Mouse (Mus musculus) liver, embryonic 12.5 days (tissue): Measurements from ENCODE around the gene Zfp874b. TPM values are rescaled to one million over a fixed set of nuclear protein-coding genes. Genes with fewer than 3 reads are reported as not detected.
"Not testable (repeated sequence)": the region's sequence is repeated elsewhere in the genome, so short reads cannot be mapped to it uniquely, and the experiment has no call there.

Experiments used
- ATAC-seq: fragments of 200-750 bp; cut with Nextera tagmentation; 2 replicates; pipeline ENCODE4 v1.8.0; 2017; ENCODE audit warnings: moderate number of reproducible peaks, mild to moderate bottlenecking, moderate library complexity
- H3K27ac ChIP-seq: fragments of 300-500 bp; sonication (generic); 2 replicates; pipeline ENCODE4 v1.5.1; 2016; ENCODE audit warnings: mild to moderate bottlenecking
- H3K27me3 ChIP-seq: fragments of 300-500 bp; sonication (generic); replicated peaks from 2 replicates; pipeline ENCODE4 v1.6.1; 2016; ENCODE audit warnings: mild to moderate bottlenecking, moderate library complexity
- H3K36me3 ChIP-seq: fragments of 300-500 bp; sonication (generic); 2 replicates; pipeline ENCODE4 v1.6.1; 2016; ENCODE audit warnings: mild to moderate bottlenecking, moderate library complexity
- H3K4me1 ChIP-seq: fragments of 300-500 bp; sonication (generic); 2 replicates; pipeline ENCODE4 v1.6.1; 2016
- H3K4me2 ChIP-seq: fragments of 300-500 bp; sonication (generic); 2 replicates; pipeline ENCODE4 v1.6.1; 2016; ENCODE audit warnings: mild to moderate bottlenecking, moderate library complexity
- H3K4me3 ChIP-seq: fragments of 300-500 bp; sonication (generic); 2 replicates; pipeline ENCODE4 v1.5.1; 2016; ENCODE audit warnings: mild to moderate bottlenecking, moderate library complexity
- H3K9ac ChIP-seq: fragments of 300-500 bp; sonication (generic); 2 replicates; pipeline ENCODE4 v1.6.1; 2016; ENCODE audit warnings: mild to moderate bottlenecking, moderate library complexity
- H3K9me3 ChIP-seq: fragments of 300-500 bp; sonication (generic); replicated peaks from 2 replicates; pipeline ENCODE4 v1.6.1; 2016; ENCODE audit warnings: mild to moderate bottlenecking, moderate library complexity
- WGBS: fragments of 180-500 bp; shearing (Covaris S2); methylation state at CpG from one replicate; pipeline ENCODE4 v1.1.7; 2016; ENCODE audit not compliant: insufficient replicate concordance; 5-methylcytosine and 5-hydroxymethylcytosine counted together
- polyA plus RNA-seq: library from polyadenylated mRNA; unstranded; fragments of >200 nt; fragmentation: Nextera tagmentation; extraction: Ambion mirVana; gene quantifications from 2 replicates; pipeline ENCODE4 v1.2.1, GENCODE M21; 2016

Zfp874b gene
- polyA plus RNA-seq: 1.9 and 3.3 TPM in 2 replicates

DNA sequence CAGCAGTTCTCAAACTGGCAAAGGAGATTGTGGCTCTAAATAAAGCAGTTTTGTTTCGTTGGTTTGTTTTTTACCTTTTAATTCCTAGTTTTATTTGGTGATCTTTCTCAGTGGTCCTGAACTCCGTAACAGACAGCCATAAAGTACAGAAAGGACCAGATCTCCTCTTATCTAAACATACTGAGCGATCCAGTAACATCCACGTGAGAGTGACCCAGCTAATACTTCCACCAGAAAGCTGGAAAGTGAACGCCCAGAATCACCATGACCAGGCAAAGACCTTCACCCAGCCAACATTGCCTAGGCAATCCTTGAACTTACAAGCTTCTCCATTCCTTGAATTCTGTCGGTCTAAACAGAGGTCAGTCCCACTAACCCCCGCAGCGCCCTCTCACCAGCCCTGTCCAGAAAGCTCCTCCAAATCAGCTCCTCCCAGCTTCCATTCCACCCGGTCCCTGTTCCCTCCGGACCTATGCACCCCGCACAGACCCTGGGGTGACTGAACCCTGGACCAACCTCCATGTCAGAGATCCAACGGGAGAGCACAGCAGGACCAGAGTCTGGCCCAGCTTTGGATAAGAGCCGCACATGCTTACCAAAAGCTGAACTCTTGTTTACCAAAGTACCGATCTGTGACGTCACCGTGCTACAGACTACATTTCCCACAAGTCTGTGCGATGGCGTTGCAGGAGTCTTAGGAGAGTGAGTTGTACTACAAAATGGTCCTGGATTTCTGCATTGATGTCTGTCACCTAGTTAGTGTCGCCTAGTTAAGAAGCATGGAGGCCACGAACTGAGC is at the start of gene Zfp874b:
Gene Zfp874b, minus strand, starts transcription at position 634 of the 799 bp plus-strand sequence.
- ATAC-seq: peak; percentile 94
- H3K4me3 ChIP-seq: peak within 1 kb of the TSS; percentile 73
- H3K9ac ChIP-seq: peak within 1 kb of the TSS; percentile 80
- WGBS: 2% methylated on average over 20 of the region's 20 CpGs
- no peaks in the 10 kb centered on the region for H3K9me3 ChIP-seq
- H3K4me1 ChIP-seq: peaks cover 9% of the 10 kb centered on the region
- H3K27me3 ChIP-seq: no peaks in the 10 kb centered on the region
- H3K27ac ChIP-seq: peak within 1 kb of the TSS; percentile 84
- H3K4me2 ChIP-seq: peak within 1 kb of the TSS; percentile 77
- peaks cover 9% of the 10 kb centered on the region; the same call in 1 of the 2 replicates for H3K36me3 ChIP-seq

DNA sequence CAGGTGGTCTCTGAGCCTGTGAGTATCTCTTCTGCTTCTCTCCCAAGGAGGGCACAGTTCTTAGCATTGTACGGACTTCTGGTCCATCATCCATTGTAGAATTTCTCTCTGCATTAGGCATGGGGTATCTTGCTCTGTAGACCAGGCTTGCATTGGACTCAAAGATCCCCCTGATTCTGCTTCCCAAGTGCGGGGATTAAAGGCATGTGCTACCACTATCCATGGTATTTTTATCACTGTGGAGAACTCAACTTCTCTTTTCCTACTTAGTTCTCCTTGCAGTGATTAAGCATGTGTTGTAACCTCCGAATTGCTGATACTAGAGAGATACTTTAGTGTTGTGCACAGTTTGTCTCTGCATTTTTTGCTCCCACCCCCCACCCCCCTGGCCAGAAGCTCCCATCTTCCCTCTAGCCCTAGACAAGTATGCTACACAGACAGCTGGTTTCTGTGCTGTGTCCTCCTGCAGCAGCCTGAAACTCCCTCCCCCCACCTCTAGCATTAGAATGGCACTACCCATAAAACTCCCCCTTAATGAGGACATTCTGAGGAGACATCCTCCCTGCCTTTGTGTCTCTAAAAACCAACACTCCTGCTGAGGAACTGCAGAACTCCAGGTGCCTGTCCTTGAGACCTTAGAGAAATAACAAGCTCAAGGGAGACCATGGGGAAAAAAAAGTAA is 43.1 kb upstream of the Zfp874b start:
- H3K27me3 ChIP-seq: no peaks in the 10 kb centered on the region
- H3K4me3 ChIP-seq: no peak overlapping the region
- no peak for ATAC-seq
- H3K9me3 ChIP-seq: no peaks in the 10 kb centered on the region
- WGBS: 63% methylated on average over 3 of the region's 3 CpGs
- 0 out of 2 replicates have a peak, but pooled peaks cover 3% of the 10 kb centered on the region for H3K36me3 ChIP-seq
- no peak overlapping the region for H3K9ac ChIP-seq
- H3K27ac ChIP-seq: no peak overlapping the region
- peaks cover 25% of the 10 kb centered on the region for H3K4me1 ChIP-seq
- H3K4me2 ChIP-seq: no peak overlapping the region

DNA sequence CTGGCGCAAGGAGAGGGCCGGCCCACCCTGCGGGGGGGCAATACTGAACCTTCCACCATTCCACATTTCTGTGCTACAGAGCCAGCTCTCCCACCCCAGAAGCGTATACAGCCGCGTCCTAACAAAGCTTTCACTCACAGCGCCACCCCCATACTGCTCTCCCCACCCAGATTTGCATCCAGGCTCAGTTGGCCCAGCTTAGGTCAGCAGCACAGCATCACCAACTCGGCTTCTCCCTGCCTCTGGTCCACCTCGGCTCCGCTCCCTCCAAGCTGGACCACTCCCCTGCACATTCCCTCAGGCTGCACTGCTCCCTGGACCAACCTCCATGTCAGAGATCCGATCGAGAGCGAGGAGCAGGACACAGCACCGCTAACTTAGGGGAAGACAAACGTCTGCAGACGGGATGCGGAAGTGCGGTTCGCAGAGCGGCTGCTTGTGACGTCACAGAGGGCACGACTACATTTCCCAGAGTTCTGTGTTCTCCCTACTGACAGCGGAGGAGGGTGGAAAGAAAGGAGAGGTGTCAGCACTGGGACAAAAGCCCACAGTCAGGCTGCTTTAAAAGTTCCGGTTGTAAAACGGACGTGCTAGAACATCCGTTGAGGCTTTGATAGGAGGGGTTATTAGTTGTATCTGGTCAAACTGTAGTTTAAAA is 41.8 kb upstream of the Zfp874b start, which contains the start of the genes Gm26965 and Zfp87:
Gene Gm26965, minus strand, starts transcription at position 399 of the 658 bp plus-strand sequence.
Gene Zfp87, minus strand, starts transcription at position 425 of the 658 bp plus-strand sequence.
- WGBS: under 1% methylated on average over 27 of the region's 27 CpGs
- H3K27me3 ChIP-seq: no peaks in the 10 kb centered on the region
- peak within 1 kb of the TSS; percentile 81 for H3K27ac ChIP-seq
- peaks cover 10% of the 10 kb centered on the region for H3K36me3 ChIP-seq
- H3K4me1 ChIP-seq: peaks cover 25% of the 10 kb centered on the region
- H3K4me2 ChIP-seq: peak within 1 kb of the TSS; percentile 89
- peak within 1 kb of the TSS; percentile 81 for H3K4me3 ChIP-seq
- H3K9ac ChIP-seq: peak within 1 kb of the TSS; percentile 79
- no peaks in the 10 kb centered on the region for H3K9me3 ChIP-seq
- peak; percentile 99 for ATAC-seq

- H3K9ac ChIP-seq: no peak overlapping the region
- no peaks in the 10 kb centered on the region for H3K27me3 ChIP-seq
- H3K4me2 ChIP-seq: peak overlapping the region; percentile 78; the same call in 1 of the 2 replicates
- whole genome bisulfite sequencing: 57% methylated on average over 1 of the region's 1 CpGs
- no peak overlapping the region for H3K4me3 ChIP-seq
- peaks cover 10% of the 10 kb centered on the region for H3K36me3 ChIP-seq
- no peak; the same call in 1 of the 2 replicates for ATAC-seq
- H3K27ac ChIP-seq: no peak overlapping the region
- H3K9me3 ChIP-seq: no peaks in the 10 kb centered on the region
- peaks cover 9% of the 10 kb centered on the region for H3K4me1 ChIP-seq
These were observed 16.9 kb upstream of the Zfp874b start for GRCm38 (mm10) chr13:67500908-67501307.

DNA sequence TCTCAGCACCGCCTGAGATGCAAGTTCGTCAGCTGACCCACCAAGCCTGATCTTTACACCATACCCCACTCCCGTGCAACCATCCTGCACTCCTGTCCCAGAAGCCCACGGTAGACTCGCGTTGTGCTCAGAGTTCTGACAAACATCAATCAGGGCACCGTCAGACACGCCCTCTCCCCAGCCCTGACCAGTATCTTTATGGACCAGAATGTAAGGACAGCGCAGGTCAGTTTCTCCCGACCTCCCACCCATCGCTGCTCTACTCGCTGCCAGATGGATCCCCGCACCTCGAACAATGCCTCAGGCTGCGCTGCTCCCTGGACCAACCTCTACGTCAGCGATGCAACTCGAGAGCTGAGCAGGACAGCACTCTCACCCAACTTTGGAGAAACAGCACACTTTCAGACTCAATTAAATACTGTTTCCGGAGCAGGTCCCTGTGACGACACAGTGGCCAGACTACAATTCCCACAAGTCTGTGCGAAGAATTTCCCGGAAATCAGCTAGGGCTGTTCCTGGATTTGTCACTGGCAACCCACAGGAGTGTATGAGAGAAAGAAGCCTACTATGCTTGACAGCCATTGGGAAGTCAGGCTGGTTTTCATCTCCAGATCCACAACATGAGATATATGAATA is 16.1 kb upstream of the Zfp874b start, which contains the start of gene Zfp58:
Gene Zfp58, minus strand, starts transcription at position 472 of the 636 bp plus-strand sequence.
- Histone ChIP-seq H3K9me3 (no peaks in the 10 kb centered on the region), H3K4me1 (peaks cover 9% of the 10 kb centered on the region), H3K9ac (peak within 1 kb of the TSS; percentile 69), H3K27me3 (no peaks in the 10 kb centered on the region), H3K27ac (peak within 1 kb of the TSS; percentile 60; the same call in 1 of the 2 replicates), H3K4me2 (peak within 1 kb of the TSS; percentile 78), H3K36me3 (peaks cover 14% of the 10 kb centered on the region), H3K4me3 (peak within 1 kb of the TSS; percentile 73)
- 1% methylated on average over 22 of the region's 22 CpGs for WGBS
- peak; percentile 93 for ATAC-seq

DNA sequence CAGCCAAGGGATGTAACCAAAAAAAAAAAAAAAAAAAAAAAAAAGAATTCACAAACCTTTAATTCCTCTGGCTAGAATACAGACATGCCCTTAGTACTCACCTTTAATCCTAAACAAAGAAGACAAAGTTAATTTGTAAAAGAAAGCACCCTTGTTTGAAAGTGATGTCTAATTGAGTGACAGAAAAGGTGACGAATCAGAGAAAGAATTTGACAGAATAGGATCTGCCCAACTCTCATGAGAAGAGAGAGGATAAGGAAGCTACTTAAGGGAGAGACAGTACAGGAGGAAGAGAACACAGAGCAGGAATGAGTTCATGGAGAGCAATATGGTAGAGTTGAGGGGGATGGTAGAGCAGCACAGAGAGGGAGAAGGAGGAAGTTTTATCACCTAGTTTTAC is 11.6 kb upstream of the Zfp874b start:
- H3K36me3 ChIP-seq: peaks cover 57% of the 10 kb centered on the region
- H3K4me2 ChIP-seq: no peak overlapping the region
- WGBS: 70% methylated on average over 1 of the region's 1 CpGs
- no peak overlapping the region for H3K9ac ChIP-seq
- ATAC-seq: no peak
- peaks cover 12% of the 10 kb centered on the region for H3K9me3 ChIP-seq
- peaks cover 9% of the 10 kb centered on the region for H3K4me1 ChIP-seq
- no peak overlapping the region for H3K4me3 ChIP-seq
- H3K27ac ChIP-seq: no peak overlapping the region
- no peaks in the 10 kb centered on the region for H3K27me3 ChIP-seq

DNA sequence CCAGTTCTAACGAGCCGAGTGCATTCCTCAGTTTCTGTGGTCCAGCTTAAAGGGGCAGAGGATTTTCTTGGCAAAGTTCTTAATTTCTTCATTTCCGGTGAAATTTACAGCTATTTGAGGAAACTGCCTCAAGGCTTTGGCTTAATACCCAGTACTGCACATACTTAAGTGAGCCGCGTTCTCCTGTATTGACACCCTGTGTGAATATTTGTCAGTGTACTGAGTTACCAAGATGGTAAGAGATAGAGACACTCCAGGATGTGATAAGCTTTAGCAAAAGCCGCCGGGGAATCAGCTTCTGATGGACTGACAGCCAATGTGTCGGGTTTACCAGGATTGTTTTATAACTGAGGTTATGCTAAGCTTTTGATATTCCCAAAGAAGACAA is 360 bp upstream of the Zfp874b start:
- Histone ChIP-seq H3K4me2 (peak overlapping the region; percentile 77), H3K9ac (peak overlapping the region; percentile 80), H3K27me3 (no peaks in the 10 kb centered on the region), H3K4me1 (peaks cover 9% of the 10 kb centered on the region), H3K9me3 (no peaks in the 10 kb centered on the region), H3K36me3 (peaks cover 14% of the 10 kb centered on the region; the same call in 1 of the 2 replicates), H3K4me3 (peak overlapping the region; percentile 73), H3K27ac (peak overlapping the region; percentile 84; the same call in 1 of the 2 replicates)
- WGBS: 21% methylated on average over 8 of the region's 8 CpGs
- ATAC-seq: peak; percentile 31; the same call in 1 of the 2 replicates

GRCm38 (mm10) chr13:67481528-67481927 is 2.5 kb downstream of the Zfp874b start:
- H3K27ac ChIP-seq: no peak overlapping the region
- no peak overlapping the region for H3K4me3 ChIP-seq
- H3K4me2 ChIP-seq: no peak overlapping the region
- H3K9ac ChIP-seq: no peak overlapping the region
- no peaks in the 10 kb centered on the region for H3K27me3 ChIP-seq
- 64% methylated on average over 4 of the region's 4 CpGs for WGBS
- H3K4me1 ChIP-seq: peaks cover 9% of the 10 kb centered on the region
- H3K9me3 ChIP-seq: no peaks in the 10 kb centered on the region
- no peak for ATAC-seq
- H3K36me3 ChIP-seq: peaks cover 16% of the 10 kb centered on the region

GRCm38 (mm10) chr13:67469274-67469673 is 14.8 kb downstream of the Zfp874b start:
- Histone ChIP-seq H3K4me2 (no peak overlapping the region), H3K4me1 (no peaks in the 10 kb centered on the region), H3K9ac (no peak overlapping the region), H3K36me3 (peaks cover 35% of the 10 kb centered on the region), H3K27ac (no peak overlapping the region), H3K27me3 (no peaks in the 10 kb centered on the region), H3K4me3 (no peak overlapping the region), H3K9me3 (0 out of 2 replicates have a peak, but pooled peaks cover 3% of the 10 kb centered on the region)
- WGBS: 76% methylated on average over 3 of the region's 3 CpGs
- ATAC-seq: peak; percentile 46; the same call in 1 of the 2 replicates

DNA sequence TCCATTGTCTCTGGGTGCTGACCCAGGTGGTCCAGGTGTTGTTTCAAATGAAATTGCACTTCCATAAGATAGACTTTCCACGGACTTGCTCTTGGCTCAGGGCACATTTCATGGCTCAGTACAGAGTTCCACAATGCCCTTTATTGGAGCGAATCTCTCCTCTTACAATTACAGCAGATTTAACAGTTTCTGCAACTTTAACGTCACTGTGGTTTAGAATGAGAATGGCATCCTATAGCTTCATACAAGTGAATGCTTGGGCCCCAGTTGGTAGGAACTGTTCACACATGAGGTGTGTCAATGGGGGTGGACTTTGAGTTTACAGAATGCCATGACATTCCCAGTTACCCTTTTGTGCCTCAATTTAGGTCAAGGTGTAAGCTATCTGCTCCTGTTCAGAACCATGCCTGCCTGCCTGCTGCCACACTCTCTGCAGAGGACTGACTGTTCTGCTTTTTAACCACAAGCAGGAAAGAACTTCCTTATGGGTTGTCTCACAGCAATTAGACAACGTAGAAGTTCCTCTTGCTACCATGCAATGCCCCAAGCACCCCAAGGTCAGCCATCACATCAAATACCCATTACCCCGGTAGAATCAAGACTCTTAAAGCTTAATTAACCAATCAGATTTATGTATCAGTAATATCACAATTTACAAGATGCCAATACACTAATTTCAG is 20.4 kb downstream of the Zfp874b start:
- H3K4me3 ChIP-seq, H3K36me3 ChIP-seq, H3K4me2 ChIP-seq, H3K9me3 ChIP-seq, ATAC-seq, H3K9ac ChIP-seq, H3K4me1 ChIP-seq, H3K27ac ChIP-seq, H3K27me3 ChIP-seq: not testable (repeated sequence)
- 25% methylated on average over 3 of the region's 5 CpGs for WGBS

DNA sequence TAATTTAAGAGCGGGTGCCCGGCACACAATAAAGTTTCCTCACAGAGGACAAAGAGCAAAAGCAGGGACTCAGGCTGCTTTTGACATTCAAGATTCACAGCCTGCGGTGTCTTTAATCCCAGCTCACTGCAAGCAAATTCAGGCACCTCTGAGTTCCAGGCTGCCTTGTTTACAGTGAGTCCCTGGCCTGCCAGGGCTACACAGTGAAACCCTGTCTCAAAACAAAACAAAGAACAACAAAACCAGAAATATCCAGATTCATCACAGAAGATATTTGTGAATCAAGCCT is 32.1 kb downstream of the Zfp874b start:
- Histone ChIP-seq H3K27ac (peak overlapping the region; percentile 36; the same call in 1 of the 2 replicates), H3K4me2 (peak overlapping the region; percentile 71), H3K9me3 (no peaks in the 10 kb centered on the region), H3K36me3 (peaks cover 10% of the 10 kb centered on the region), H3K9ac (peak overlapping the region; percentile 72), H3K27me3 (no peaks in the 10 kb centered on the region), H3K4me3 (peak overlapping the region; percentile 66), H3K4me1 (peaks cover 15% of the 10 kb centered on the region)
- ATAC-seq: no peak
- WGBS: 23% methylated on average over 3 of the region's 3 CpGs
